Mouse (Mus musculus): ENCODE data around the gene Irf6. TPM values are rescaled to one million over a fixed set of nuclear protein-coding genes. Genes with fewer than 3 reads are reported as not detected.
A peak's percentile ranks its signal among the peaks of the same experiment; 100 is the strongest.

Irf6 gene
- polyA plus RNA-seq, 1 experiment from 2014 or later: 3.0 TPM

GRCm38 (mm10) chr1:193198312-193198711, 45.4 kb downstream of the Irf6 start:
- no peaks in the 10 kb centered on the region for H3K9me3 ChIP-seq (ENCODE audit: control insufficient read depth, low read length)
- no peak overlapping the region for H3K4me3 ChIP-seq (ENCODE audit: low read depth, low read length)
- DNase-seq (ENCODE audit: low spot score) (no peak), ATAC-seq (replicated peaks; ENCODE audit: low FRiP score) (no peak)
- no peak overlapping the region for H3K27ac ChIP-seq (ENCODE audit: low read depth, low read length)
- no peak overlapping the region for H3K9ac ChIP-seq (ENCODE audit: low read length)
- H3K36me3 ChIP-seq (ENCODE audit: control insufficient read depth, insufficient read depth, low read length): no peaks in the 10 kb centered on the region
- H3K4me1 ChIP-seq (replicated peaks; ENCODE audit: control insufficient read depth, insufficient read depth, low read length): no peaks in the 10 kb centered on the region
- no peak overlapping the region for H3K4me2 ChIP-seq (ENCODE audit: low read depth, low read length, severe bottlenecking)
- 85% methylated on average over 2 of the region's 2 CpGs for WGBS
- H3K27me3 ChIP-seq (ENCODE audit: control insufficient read depth, insufficient read depth, low read length): no peaks in the 10 kb centered on the region

GRCm38 (mm10) chr1:193200640-193201382, 47.9 kb downstream of the Irf6 start:
- Histone ChIP-seq H3K36me3 (ENCODE audit: control insufficient read depth, insufficient read depth, low read length) (no peaks in the 10 kb centered on the region), H3K27ac (ENCODE audit: low read depth, low read length) (no peak overlapping the region), H3K9me3 (ENCODE audit: control insufficient read depth, low read length) (no peaks in the 10 kb centered on the region), H3K27me3 (ENCODE audit: control insufficient read depth, insufficient read depth, low read length) (no peaks in the 10 kb centered on the region), H3K4me1 (replicated peaks; ENCODE audit: control insufficient read depth, insufficient read depth, low read length) (no peaks in the 10 kb centered on the region), H3K9ac (ENCODE audit: low read length) (no peak overlapping the region), H3K4me2 (ENCODE audit: low read depth, low read length, severe bottlenecking) (no peak overlapping the region), H3K4me3 (ENCODE audit: low read depth, low read length) (no peak overlapping the region)
- WGBS: 85% methylated on average over 8 of the region's 8 CpGs
- ATAC-seq (replicated peaks; ENCODE audit: low FRiP score): no peak
- no peak for DNase-seq (ENCODE audit: low spot score)

GRCm38 (mm10) chr1:193201383-193201778, 48.5 kb downstream of the Irf6 start, which contains the start of gene Traf3ip3:
Traf3ip3 (minus strand) TSS chr1:193201703.
- no peak for DNase-seq (ENCODE audit: low spot score)
- Histone ChIP-seq H3K27me3 (ENCODE audit: control insufficient read depth, insufficient read depth, low read length) (no peaks in the 10 kb centered on the region), H3K36me3 (ENCODE audit: control insufficient read depth, insufficient read depth, low read length) (no peaks in the 10 kb centered on the region), H3K4me2 (ENCODE audit: low read depth, low read length, severe bottlenecking) (no peak within 1 kb of the TSS), H3K4me1 (replicated peaks; ENCODE audit: control insufficient read depth, insufficient read depth, low read length) (no peaks in the 10 kb centered on the region), H3K4me3 (ENCODE audit: low read depth, low read length) (no peak within 1 kb of the TSS), H3K9ac (ENCODE audit: low read length) (no peak within 1 kb of the TSS), H3K27ac (ENCODE audit: low read depth, low read length) (no peak within 1 kb of the TSS), H3K9me3 (ENCODE audit: control insufficient read depth, low read length) (no peaks in the 10 kb centered on the region)
- no peak for ATAC-seq (replicated peaks; ENCODE audit: low FRiP score)
- WGBS: 61% methylated on average over 5 of the region's 5 CpGs

DNA sequence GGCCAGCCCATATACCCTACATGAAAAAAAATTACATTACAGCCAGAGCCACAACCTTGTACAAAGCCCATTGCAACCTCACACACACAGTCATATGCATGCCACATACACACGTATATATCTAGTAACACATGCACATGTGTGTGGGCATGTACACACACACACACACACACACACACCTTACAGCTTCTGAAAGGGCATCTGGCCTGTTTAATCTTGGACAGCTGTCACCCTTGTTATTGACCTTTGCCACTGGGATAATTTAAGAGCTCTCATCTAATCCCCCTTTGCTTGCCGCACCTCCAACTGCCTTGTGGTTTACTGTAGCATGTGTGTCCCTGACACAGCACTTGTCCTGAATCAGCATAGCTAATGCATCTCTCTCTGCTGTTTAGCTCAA, 50.9 kb downstream of the Irf6 start:
- WGBS: 75% methylated on average over 2 of the region's 2 CpGs
- Histone ChIP-seq H3K27ac (ENCODE audit: low read depth, low read length) (no peak overlapping the region), H3K9ac (ENCODE audit: low read length) (no peak overlapping the region), H3K4me2 (ENCODE audit: low read depth, low read length, severe bottlenecking) (no peak overlapping the region), H3K9me3 (ENCODE audit: control insufficient read depth, low read length) (no peaks in the 10 kb centered on the region), H3K36me3 (ENCODE audit: control insufficient read depth, insufficient read depth, low read length) (no peaks in the 10 kb centered on the region), H3K4me1 (replicated peaks; ENCODE audit: control insufficient read depth, insufficient read depth, low read length) (no peaks in the 10 kb centered on the region), H3K4me3 (ENCODE audit: low read depth, low read length) (no peak overlapping the region), H3K27me3 (ENCODE audit: control insufficient read depth, insufficient read depth, low read length) (no peaks in the 10 kb centered on the region)
- DNase-seq (ENCODE audit: low spot score): no peak
- no peak for ATAC-seq (replicated peaks; ENCODE audit: low FRiP score)

DNA sequence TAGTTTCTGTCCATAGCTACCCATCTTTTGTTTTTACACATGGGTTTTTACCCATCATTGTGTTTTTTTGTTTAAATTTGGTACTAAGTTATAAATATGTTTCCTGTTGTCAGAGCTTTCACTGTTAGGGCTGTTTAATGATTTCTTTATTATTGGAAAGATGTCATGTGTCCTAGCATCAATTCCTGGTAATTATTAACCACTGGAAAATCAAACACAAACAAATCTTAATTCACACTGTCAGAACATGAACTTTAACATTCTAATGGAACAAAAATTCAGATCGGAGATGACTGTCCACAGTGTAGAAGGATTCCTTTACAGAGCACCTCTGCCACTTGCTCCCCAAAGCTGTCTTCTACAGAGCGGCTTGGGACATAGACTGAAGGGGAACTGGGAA, 52.5 kb downstream of the Irf6 start:
- H3K36me3 ChIP-seq (ENCODE audit: control insufficient read depth, insufficient read depth, low read length): no peaks in the 10 kb centered on the region
- 84% methylated on average over 2 of the region's 2 CpGs for WGBS
- H3K4me1 ChIP-seq (replicated peaks; ENCODE audit: control insufficient read depth, insufficient read depth, low read length): no peaks in the 10 kb centered on the region
- no peak for DNase-seq (ENCODE audit: low spot score)
- no peak overlapping the region for H3K4me3 ChIP-seq (ENCODE audit: low read depth, low read length)
- no peak for ATAC-seq (replicated peaks; ENCODE audit: low FRiP score)
- no peak overlapping the region for H3K9ac ChIP-seq (ENCODE audit: low read length)
- H3K9me3 ChIP-seq (ENCODE audit: control insufficient read depth, low read length): no peaks in the 10 kb centered on the region
- no peak overlapping the region for H3K27ac ChIP-seq (ENCODE audit: low read depth, low read length)
- no peak overlapping the region for H3K4me2 ChIP-seq (ENCODE audit: low read depth, low read length, severe bottlenecking)
- H3K27me3 ChIP-seq (ENCODE audit: control insufficient read depth, insufficient read depth, low read length): no peaks in the 10 kb centered on the region

DNA sequence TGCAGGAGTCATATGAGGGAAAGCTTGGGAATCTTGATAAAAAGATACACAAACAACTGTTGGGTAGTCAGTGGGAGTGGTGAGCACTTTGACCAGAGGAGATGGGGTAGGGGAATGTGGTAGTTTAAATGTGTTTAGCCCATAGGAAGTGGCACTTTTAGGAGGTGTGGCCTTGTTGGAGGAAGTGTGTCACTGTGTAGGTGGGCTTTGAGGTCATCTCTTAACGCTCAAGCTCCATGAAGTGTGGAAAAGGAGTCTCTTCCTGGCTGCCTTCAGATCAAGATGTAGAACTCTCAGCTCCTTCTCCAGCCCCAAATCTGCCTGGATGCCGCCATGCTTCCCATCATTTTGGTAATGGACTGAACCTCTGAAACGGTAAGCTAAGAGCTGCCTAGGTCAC, 54.6 kb downstream of the Irf6 start, which contains the start of gene Lamb3:
Lamb3 (plus strand) TSS at position 197 of the 400 bp plus-strand sequence.
- Histone ChIP-seq H3K9ac (ENCODE audit: low read length) (no peak within 1 kb of the TSS), H3K27ac (ENCODE audit: low read depth, low read length) (no peak within 1 kb of the TSS), H3K9me3 (ENCODE audit: control insufficient read depth, low read length) (no peaks in the 10 kb centered on the region), H3K36me3 (ENCODE audit: control insufficient read depth, insufficient read depth, low read length) (no peaks in the 10 kb centered on the region), H3K4me2 (ENCODE audit: low read depth, low read length, severe bottlenecking) (no peak within 1 kb of the TSS), H3K4me3 (ENCODE audit: low read depth, low read length) (no peak within 1 kb of the TSS), H3K27me3 (ENCODE audit: control insufficient read depth, insufficient read depth, low read length) (no peaks in the 10 kb centered on the region), H3K4me1 (replicated peaks; ENCODE audit: control insufficient read depth, insufficient read depth, low read length) (no peaks in the 10 kb centered on the region)
- 96% methylated on average over 3 of the region's 3 CpGs for WGBS
- no peak for DNase-seq (ENCODE audit: low spot score)
- no peak for ATAC-seq (replicated peaks; ENCODE audit: low FRiP score)

- Histone ChIP-seq H3K9ac (ENCODE audit: low read length) (no peak overlapping the region), H3K4me3 (ENCODE audit: low read depth, low read length) (no peak overlapping the region), H3K27me3 (ENCODE audit: control insufficient read depth, insufficient read depth, low read length) (no peaks in the 10 kb centered on the region), H3K4me1 (replicated peaks; ENCODE audit: control insufficient read depth, insufficient read depth, low read length) (no peaks in the 10 kb centered on the region), H3K27ac (ENCODE audit: low read depth, low read length) (no peak overlapping the region), H3K4me2 (ENCODE audit: low read depth, low read length, severe bottlenecking) (no peak overlapping the region), H3K36me3 (ENCODE audit: control insufficient read depth, insufficient read depth, low read length) (no peaks in the 10 kb centered on the region), H3K9me3 (ENCODE audit: control insufficient read depth, low read length) (no peaks in the 10 kb centered on the region)
- 0 out of 2 replicates have a peak, but pooled peaks have one; percentile 63 for ATAC-seq (replicated peaks; ENCODE audit: low FRiP score)
- 51% methylated on average over 2 of the region's 2 CpGs for WGBS
- DNase-seq (ENCODE audit: low spot score): no peak
These were observed 55.3 kb downstream of the Irf6 start for GRCm38 (mm10) chr1:193208178-193208577.

- H3K27me3 ChIP-seq (ENCODE audit: control insufficient read depth, insufficient read depth, low read length): no peaks in the 10 kb centered on the region
- H3K36me3 ChIP-seq (ENCODE audit: control insufficient read depth, insufficient read depth, low read length): no peaks in the 10 kb centered on the region
- no peaks in the 10 kb centered on the region for H3K4me1 ChIP-seq (replicated peaks; ENCODE audit: control insufficient read depth, insufficient read depth, low read length)
- no peaks in the 10 kb centered on the region for H3K9me3 ChIP-seq (ENCODE audit: control insufficient read depth, low read length)
- H3K4me3 ChIP-seq (ENCODE audit: low read depth, low read length): no peak overlapping the region
- no peak for ATAC-seq (replicated peaks; ENCODE audit: low FRiP score)
- no peak overlapping the region for H3K4me2 ChIP-seq (ENCODE audit: low read depth, low read length, severe bottlenecking)
- no peak overlapping the region for H3K27ac ChIP-seq (ENCODE audit: low read depth, low read length)
- no peak for DNase-seq (ENCODE audit: low spot score)
- no peak overlapping the region for H3K9ac ChIP-seq (ENCODE audit: low read length)
- 78% methylated on average over 5 of the region's 5 CpGs for WGBS
These were observed 58.5 kb downstream of the Irf6 start for GRCm38 (mm10) chr1:193211371-193211770.

GRCm38 (mm10) chr1:193214053-193214452, 61.1 kb downstream of the Irf6 start:
- Histone ChIP-seq H3K9ac (ENCODE audit: low read length) (no peak overlapping the region), H3K9me3 (ENCODE audit: control insufficient read depth, low read length) (no peaks in the 10 kb centered on the region), H3K27ac (ENCODE audit: low read depth, low read length) (no peak overlapping the region), H3K27me3 (ENCODE audit: control insufficient read depth, insufficient read depth, low read length) (no peaks in the 10 kb centered on the region), H3K4me2 (ENCODE audit: low read depth, low read length, severe bottlenecking) (no peak overlapping the region), H3K36me3 (ENCODE audit: control insufficient read depth, insufficient read depth, low read length) (no peaks in the 10 kb centered on the region), H3K4me1 (replicated peaks; ENCODE audit: control insufficient read depth, insufficient read depth, low read length) (no peaks in the 10 kb centered on the region), H3K4me3 (ENCODE audit: low read depth, low read length) (no peak overlapping the region)
- WGBS: 75% methylated on average over 5 of the region's 5 CpGs
- DNase-seq (ENCODE audit: low spot score) (no peak), ATAC-seq (replicated peaks; ENCODE audit: low FRiP score) (no peak)

All from forebrain, embryonic 11.5 days (tissue).